Mouse (Mus musculus): ENCODE results near the gene Gm11060. TPM values are rescaled to one million over a fixed set of nuclear protein-coding genes. Genes with fewer than 3 reads are reported as not detected.

Gene Gm11060
- total RNA-seq, 2 experiments from 2014 or later = not detected

GRCm38 (mm10) chr2:105108703-105109158, 16.9 kb downstream of the Gm11060 start:
- intact Hi-C loops (cut with DNase I) = no loop called here
- DNase-seq (ENCODE audit: low spot score in 2 of 2) = peak in 1 of 2 experiments; percentile 51

GRCm38 (mm10) chr2:105114074-105114473, 22.3 kb downstream of the Gm11060 start:
- no peak for DNase-seq (ENCODE audit: low spot score in 2 of 2)
- intact Hi-C loops (cut with DNase I) = no loop called here

GRCm38 (mm10) chr2:105117669-105118068, 25.9 kb downstream of the Gm11060 start:
- intact Hi-C loops (cut with DNase I) = no loop called here
- no peak for DNase-seq (ENCODE audit: low spot score in 2 of 2)

GRCm38 (mm10) chr2:105122216-105122615, 30.4 kb downstream of the Gm11060 start:
- DNase-seq (ENCODE audit: low spot score in 2 of 2) = no peak
- intact Hi-C loops (cut with DNase I) = no loop called here

- no peak for DNase-seq (ENCODE audit: low spot score in 2 of 2)
- intact Hi-C loops (cut with DNase I) = no loop called here
These were observed 31.1 kb downstream of the Gm11060 start for GRCm38 (mm10) chr2:105122886-105123285.

GRCm38 (mm10) chr2:105123431-105123830, 31.6 kb downstream of the Gm11060 start:
- DNase-seq (ENCODE audit: low spot score in 2 of 2) = no peak
- intact Hi-C loops (cut with DNase I) = no loop called here

- no peak for DNase-seq (ENCODE audit: low spot score in 2 of 2)
- intact Hi-C loops (cut with DNase I) = no loop called here
These were observed 32.1 kb downstream of the Gm11060 start for GRCm38 (mm10) chr2:105123881-105124280.

- intact Hi-C loops (cut with DNase I) = no loop called here
- no peak for DNase-seq (ENCODE audit: low spot score in 2 of 2)
These were observed 32.6 kb downstream of the Gm11060 start for GRCm38 (mm10) chr2:105124391-105124790.

- intact Hi-C loops (cut with DNase I) = no loop called here
- no peak for DNase-seq (ENCODE audit: low spot score in 2 of 2)
These were observed 33.4 kb downstream of the Gm11060 start for GRCm38 (mm10) chr2:105125205-105125604.

GRCm38 (mm10) chr2:105125641-105126040, 33.8 kb downstream of the Gm11060 start:
- intact Hi-C loops (cut with DNase I) = no loop called here
- DNase-seq (ENCODE audit: low spot score in 2 of 2) = no peak

- intact Hi-C loops (cut with DNase I) = no loop called here
- DNase-seq (ENCODE audit: low spot score in 2 of 2) = no peak
These were observed 34.5 kb downstream of the Gm11060 start, which contains the start of gene Wt1 for GRCm38 (mm10) chr2:105126279-105126678. Wt1 (plus strand) TSS chr2:105126529.

GRCm38 (mm10) chr2:105126691-105127530, 35.1 kb downstream of the Gm11060 start:
- DNase-seq (ENCODE audit: low spot score in 2 of 2) = no peak
- intact Hi-C loops (cut with DNase I) = no loop called here

- no peak for DNase-seq (ENCODE audit: low spot score in 2 of 2)
- intact Hi-C loops (cut with DNase I) = no loop called here
These were observed 36.0 kb downstream of the Gm11060 start for GRCm38 (mm10) chr2:105127531-105128480.

GRCm38 (mm10) chr2:105128564-105128963, 36.7 kb downstream of the Gm11060 start:
- intact Hi-C loops (cut with DNase I) = no loop called here

GRCm38 (mm10) chr2:105130351-105131060, 38.7 kb downstream of the Gm11060 start:
- intact Hi-C loops (cut with DNase I) = loop anchor here (5.0 kb wide), 1 partner anchor 547 kb away; no protein-coding TSS in a partner anchor
- no peak for DNase-seq (ENCODE audit: low spot score in 2 of 2)

More at GRCm38 (mm10) chr2:105128564-105128963, 36.7 kb downstream of the Gm11060 start:
- DNase-seq (ENCODE audit: low spot score in 2 of 2) = no peak

- no peak for DNase-seq (ENCODE audit: low spot score in 2 of 2)
- intact Hi-C loops (cut with DNase I) = loop anchor here (5.0 kb wide), 1 partner anchor 546 kb away; no protein-coding TSS in a partner anchor
These were observed 39.4 kb downstream of the Gm11060 start for GRCm38 (mm10) chr2:105131061-105131810.

GRCm38 (mm10) chr2:105131811-105132100, 39.9 kb downstream of the Gm11060 start:
- DNase-seq (ENCODE audit: low spot score in 2 of 2) = no peak
- intact Hi-C loops (cut with DNase I) = loop anchor here (5.0 kb wide), 1 partner anchor 546 kb away; no protein-coding TSS in a partner anchor

- no peak for DNase-seq (ENCODE audit: low spot score in 2 of 2)
- intact Hi-C loops (cut with DNase I) = loop anchor here (5.0 kb wide), 1 partner anchor 545 kb away; no protein-coding TSS in a partner anchor
These were observed 40.5 kb downstream of the Gm11060 start for GRCm38 (mm10) chr2:105132300-105132699.

Measured in left cerebral cortex, postnatal 36 days (tissue).